Mouse (Mus musculus): Measurements from ENCODE around the gene Lpp.

GRCm38 (mm10) chr16:24431808-24432207 is 38.5 kb downstream of the Lpp start:
- no peak for TF ChIP-seq CTCF (IDR thresholded peaks at IDR 0.05; ENCODE audit: borderline replicate concordance, insufficient read depth, low read depth, low read length)
- no peak for TF ChIP-seq POLR2A (IDR thresholded peaks at IDR 0.05; ENCODE audit: borderline replicate concordance, insufficient read depth, low read length)

All from cerebellum, adult 2 months (tissue).